Mouse (Mus musculus): Measurements from ENCODE around the gene Rac1.

Gene Rac1

GRCm38 (mm10) chr5:143537022-143537421, 9.2 kb upstream of the Rac1 start:
- Histone ChIP-seq H3K27me3 (ENCODE audit: insufficient read depth, low read length) (peaks cover 19% of the 10 kb centered on the region), H3K4me3 (replicated peaks; ENCODE audit: low read length) (no peak overlapping the region), H3K36me3 (ENCODE audit: insufficient read depth, low read length) (no peaks in the 10 kb centered on the region), H3K4me1 (replicated peaks; ENCODE audit: low read depth, low read length) (peaks cover 5% of the 10 kb centered on the region; the same call in 1 of the 2 replicates), H3K9me3 (ENCODE audit: low read length) (no peaks in the 10 kb centered on the region)
- TF ChIP-seq NANOG (IDR thresholded peaks at IDR 0.05; ENCODE audit: borderline replicate concordance, low read length): no peak
- TF ChIP-seq POU5F1 (IDR thresholded peaks at IDR 0.05; ENCODE audit: borderline replicate concordance, low read length): no peak
- TF ChIP-seq CTCF (conservative IDR thresholded peaks at IDR 0.05; ENCODE audit: low read length): no peak

GRCm38 (mm10) chr5:143534922-143535321, 7.1 kb upstream of the Rac1 start:
- no peaks in the 10 kb centered on the region for H3K9me3 ChIP-seq (ENCODE audit: low read length)
- H3K4me1 ChIP-seq (replicated peaks; ENCODE audit: low read depth, low read length): peaks cover 5% of the 10 kb centered on the region; the same call in 1 of the 2 replicates
- TF ChIP-seq CTCF (conservative IDR thresholded peaks at IDR 0.05; ENCODE audit: low read length) (no peak), NANOG (IDR thresholded peaks at IDR 0.05; ENCODE audit: borderline replicate concordance, low read length) (no peak), POU5F1 (IDR thresholded peaks at IDR 0.05; ENCODE audit: borderline replicate concordance, low read length) (no peak)
- no peak overlapping the region for H3K4me3 ChIP-seq (replicated peaks; ENCODE audit: low read length)
- peaks cover 11% of the 10 kb centered on the region for H3K27me3 ChIP-seq (ENCODE audit: insufficient read depth, low read length)
- no peaks in the 10 kb centered on the region for H3K36me3 ChIP-seq (ENCODE audit: insufficient read depth, low read length)

GRCm38 (mm10) chr5:143530715-143531114, 2.9 kb upstream of the Rac1 start:
- H3K27me3 ChIP-seq (ENCODE audit: insufficient read depth, low read length): peaks cover 3% of the 10 kb centered on the region
- TF ChIP-seq POU5F1 (IDR thresholded peaks at IDR 0.05; ENCODE audit: borderline replicate concordance, low read length): no peak
- no peak for TF ChIP-seq NANOG (IDR thresholded peaks at IDR 0.05; ENCODE audit: borderline replicate concordance, low read length)
- no peak for TF ChIP-seq CTCF (conservative IDR thresholded peaks at IDR 0.05; ENCODE audit: low read length)
- 0 out of 2 replicates have a peak, but pooled peaks cover 2% of the 10 kb centered on the region for H3K36me3 ChIP-seq (ENCODE audit: insufficient read depth, low read length)
- peaks cover 24% of the 10 kb centered on the region for H3K4me1 ChIP-seq (replicated peaks; ENCODE audit: low read depth, low read length)
- no peak overlapping the region for H3K4me3 ChIP-seq (replicated peaks; ENCODE audit: low read length)
- no peaks in the 10 kb centered on the region for H3K9me3 ChIP-seq (ENCODE audit: low read length)

- no peaks in the 10 kb centered on the region for H3K9me3 ChIP-seq (ENCODE audit: low read length)
- H3K4me3 ChIP-seq (replicated peaks; ENCODE audit: low read length): peak overlapping the region; percentile 90
- peaks cover 3% of the 10 kb centered on the region for H3K27me3 ChIP-seq (ENCODE audit: insufficient read depth, low read length)
- TF ChIP-seq NANOG (IDR thresholded peaks at IDR 0.05; ENCODE audit: borderline replicate concordance, low read length): no peak
- no peak for TF ChIP-seq POU5F1 (IDR thresholded peaks at IDR 0.05; ENCODE audit: borderline replicate concordance, low read length)
- no peak for TF ChIP-seq CTCF (conservative IDR thresholded peaks at IDR 0.05; ENCODE audit: low read length)
- H3K4me1 ChIP-seq (replicated peaks; ENCODE audit: low read depth, low read length): peaks cover 46% of the 10 kb centered on the region
- peaks cover 12% of the 10 kb centered on the region; the same call in 1 of the 2 replicates for H3K36me3 ChIP-seq (ENCODE audit: insufficient read depth, low read length)
Observed at GRCm38 (mm10) chr5:143528308-143528683, 460 bp upstream of the Rac1 start.

- no peak for TF ChIP-seq POU5F1 (IDR thresholded peaks at IDR 0.05; ENCODE audit: borderline replicate concordance, low read length)
- Histone ChIP-seq H3K27me3 (ENCODE audit: insufficient read depth, low read length) (no peaks in the 10 kb centered on the region; the same call in 1 of the 2 replicates), H3K4me1 (replicated peaks; ENCODE audit: low read depth, low read length) (peaks cover 52% of the 10 kb centered on the region), H3K36me3 (ENCODE audit: insufficient read depth, low read length) (peaks cover 17% of the 10 kb centered on the region; the same call in 1 of the 2 replicates), H3K4me3 (replicated peaks; ENCODE audit: low read length) (peak overlapping the region; percentile 90), H3K9me3 (ENCODE audit: low read length) (no peaks in the 10 kb centered on the region)
Observed at GRCm38 (mm10) chr5:143526698-143527331, 1.0 kb downstream of the Rac1 start.

- H3K9me3 ChIP-seq (ENCODE audit: low read length): no peaks in the 10 kb centered on the region
- TF ChIP-seq POU5F1 (IDR thresholded peaks at IDR 0.05; ENCODE audit: borderline replicate concordance, low read length) (no peak), NANOG (IDR thresholded peaks at IDR 0.05; ENCODE audit: borderline replicate concordance, low read length) (no peak)
Observed at GRCm38 (mm10) chr5:143525454-143526225, 2.2 kb downstream of the Rac1 start.

GRCm38 (mm10) chr5:143522882-143523281, 5.0 kb downstream of the Rac1 start:
- H3K27me3 ChIP-seq (ENCODE audit: insufficient read depth, low read length): no peaks in the 10 kb centered on the region

More at GRCm38 (mm10) chr5:143525454-143526225, 2.2 kb downstream of the Rac1 start:
- Histone ChIP-seq H3K4me1 (replicated peaks; ENCODE audit: low read depth, low read length) (peaks cover 60% of the 10 kb centered on the region), H3K27me3 (ENCODE audit: insufficient read depth, low read length) (no peaks in the 10 kb centered on the region; the same call in 1 of the 2 replicates), H3K36me3 (ENCODE audit: insufficient read depth, low read length) (peaks cover 26% of the 10 kb centered on the region), H3K4me3 (replicated peaks; ENCODE audit: low read length) (peak overlapping the region; percentile 90)

GRCm38 (mm10) chr5:143520415-143520814, 7.4 kb downstream of the Rac1 start:
- Histone ChIP-seq H3K36me3 (ENCODE audit: insufficient read depth, low read length) (peaks cover 56% of the 10 kb centered on the region), H3K27me3 (ENCODE audit: insufficient read depth, low read length) (no peaks in the 10 kb centered on the region), H3K9me3 (ENCODE audit: low read length) (no peaks in the 10 kb centered on the region), H3K4me1 (replicated peaks; ENCODE audit: low read depth, low read length) (peaks cover 81% of the 10 kb centered on the region), H3K4me3 (replicated peaks; ENCODE audit: low read length) (no peak overlapping the region)
- TF ChIP-seq CTCF (conservative IDR thresholded peaks at IDR 0.05; ENCODE audit: low read length) (no peak), NANOG (IDR thresholded peaks at IDR 0.05; ENCODE audit: borderline replicate concordance, low read length) (no peak), POU5F1 (IDR thresholded peaks at IDR 0.05; ENCODE audit: borderline replicate concordance, low read length) (no peak)

More at GRCm38 (mm10) chr5:143522882-143523281, 5.0 kb downstream of the Rac1 start:
- no peak overlapping the region for H3K4me3 ChIP-seq (replicated peaks; ENCODE audit: low read length)
- H3K36me3 ChIP-seq (ENCODE audit: insufficient read depth, low read length): peaks cover 40% of the 10 kb centered on the region
- no peaks in the 10 kb centered on the region for H3K9me3 ChIP-seq (ENCODE audit: low read length)
- peaks cover 74% of the 10 kb centered on the region for H3K4me1 ChIP-seq (replicated peaks; ENCODE audit: low read depth, low read length)
- TF ChIP-seq CTCF (conservative IDR thresholded peaks at IDR 0.05; ENCODE audit: low read length) (no peak), POU5F1 (IDR thresholded peaks at IDR 0.05; ENCODE audit: borderline replicate concordance, low read length) (no peak)

Measured in E14TG2a.4 (cell line).